Mouse (Mus musculus) spleen, adult 2 months (tissue): ENCODE data around the gene Gtpbp4. TPM values are rescaled to one million over a fixed set of nuclear protein-coding genes. Genes with fewer than 3 reads are reported as not detected.
"Not testable (repeated sequence)": the region's sequence is repeated elsewhere in the genome, so short reads cannot be mapped to it uniquely, and the experiment has no call there.

ENCODE experiments used
- DNase-seq, 2 experiments: peaks; one replicate each; pipeline versions ENCODE4 v3.0.0 to v3.0.0-alpha.2; 2012 to 2021; ENCODE audit warnings: low spot score in 2 of 2, low read depth in 1 of 2
- H3K27ac ChIP-seq: fragments of 200-500 bp; 2 replicates; pipeline ENCODE4 v1.5.1; 2012; ENCODE audit warnings: low read length, inconsistent platforms; ENCODE audit not compliant: insufficient read depth
- H3K27me3 ChIP-seq: fragments of 200-500 bp; 2 replicates; pipeline ENCODE4 v1.6.1; 2012; ENCODE audit warnings: mild to moderate bottlenecking, moderate library complexity, low read length, inconsistent platforms; ENCODE audit not compliant: control insufficient read depth, insufficient read depth
- H3K36me3 ChIP-seq: fragments of 200-500 bp; 2 replicates; pipeline ENCODE4 v1.6.1; 2012; ENCODE audit warnings: mild to moderate bottlenecking, low read length, inconsistent platforms; ENCODE audit not compliant: control insufficient read depth, insufficient read depth
- H3K4me1 ChIP-seq: fragments of 200-500 bp; 2 replicates; pipeline ENCODE4 v1.6.1; 2011; ENCODE audit warnings: inconsistent platforms; ENCODE audit not compliant: control insufficient read depth, insufficient read depth, insufficient read length
- H3K4me3 ChIP-seq: fragments of 200-500 bp; 2 replicates; pipeline ENCODE4 v1.5.1; 2011; ENCODE audit warnings: mild to moderate bottlenecking, inconsistent platforms; ENCODE audit not compliant: insufficient read depth, insufficient read length; ENCODE audit errors: extremely low read depth
- CTCF ChIP-seq: fragments of 200-500 bp; IDR thresholded peaks from 2 replicates; pipeline ENCODE4 v1.5.1; 2011; ENCODE audit warnings: mild to moderate bottlenecking, inconsistent platforms; ENCODE audit not compliant: insufficient read depth, insufficient read length, insufficient replicate concordance; ENCODE audit errors: extremely low read depth
- POLR2A ChIP-seq: fragments of 200-500 bp; IDR thresholded peaks from 2 replicates; pipeline ENCODE4 v1.6.1; 2011; ENCODE audit warnings: low read depth, low read length, inconsistent platforms
- WGBS: fragments of 180-500 bp; shearing (Covaris S2); methylation state at CpG from one replicate; pipeline ENCODE4 v1.1.7; 2018; 5-methylcytosine and 5-hydroxymethylcytosine counted together
- polyA plus RNA-seq: library from polyadenylated mRNA; depleted of rRNA; stranded (reverse); fragments of >200 nt; gene quantifications from 2 replicates; pipeline ENCODE4 v1.2.3, GENCODE M21; 2012; rRNA removed

The Gtpbp4 gene
- polyA plus RNA-seq, 1 experiment: 6.3 TPM

DNA sequence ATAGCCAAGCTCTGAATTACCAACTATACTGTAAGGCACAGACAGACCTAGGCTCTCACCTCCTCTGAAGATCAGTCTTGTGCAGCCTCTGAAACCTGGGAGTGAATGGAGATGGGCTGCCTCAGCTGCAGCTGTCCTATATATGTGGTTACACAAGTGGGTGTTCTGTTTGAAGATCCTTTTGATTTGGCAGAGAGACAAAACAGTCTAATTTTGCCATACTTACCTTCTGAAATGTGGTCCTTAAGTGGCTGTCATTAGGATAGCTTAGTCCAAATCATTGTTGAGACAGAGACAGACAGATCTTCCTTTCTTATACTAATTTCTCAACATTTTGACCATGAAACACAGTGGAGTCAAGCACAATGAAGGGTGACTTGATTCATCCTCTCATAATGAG lies 47.8 kb downstream of the Gtpbp4 start, which contains the start of gene Gm9745:
TSS of gene Gm9745 (minus strand) at position 101 of the 400 bp plus-strand sequence.
- H3K27me3 ChIP-seq, DNase-seq, H3K4me3 ChIP-seq, H3K4me1 ChIP-seq, H3K27ac ChIP-seq, H3K36me3 ChIP-seq: not testable (repeated sequence)

DNA sequence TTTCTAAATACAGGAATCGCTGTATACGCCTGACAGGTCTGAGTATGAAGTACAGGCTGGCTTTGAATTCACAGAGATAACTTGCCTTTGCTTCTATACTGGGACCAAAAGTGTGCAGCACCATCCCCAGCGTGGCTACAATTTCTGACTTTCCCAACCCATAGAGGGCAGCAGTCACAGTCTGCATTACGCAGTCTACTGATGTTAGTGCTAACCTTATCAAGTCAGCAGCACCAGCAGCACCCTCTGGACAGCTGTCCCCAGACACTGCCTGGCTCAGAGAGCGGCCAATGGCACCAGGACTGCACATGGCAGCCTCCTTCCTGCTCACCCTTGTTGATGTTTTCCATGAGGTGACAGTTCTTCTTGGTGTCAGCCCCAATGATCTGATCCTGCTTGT lies 52.1 kb downstream of the Gtpbp4 start:
- H3K27ac ChIP-seq, H3K27me3 ChIP-seq: not testable (repeated sequence)
- no CpG with 5 or more reads among the region's 5 CpGs for WGBS

DNA sequence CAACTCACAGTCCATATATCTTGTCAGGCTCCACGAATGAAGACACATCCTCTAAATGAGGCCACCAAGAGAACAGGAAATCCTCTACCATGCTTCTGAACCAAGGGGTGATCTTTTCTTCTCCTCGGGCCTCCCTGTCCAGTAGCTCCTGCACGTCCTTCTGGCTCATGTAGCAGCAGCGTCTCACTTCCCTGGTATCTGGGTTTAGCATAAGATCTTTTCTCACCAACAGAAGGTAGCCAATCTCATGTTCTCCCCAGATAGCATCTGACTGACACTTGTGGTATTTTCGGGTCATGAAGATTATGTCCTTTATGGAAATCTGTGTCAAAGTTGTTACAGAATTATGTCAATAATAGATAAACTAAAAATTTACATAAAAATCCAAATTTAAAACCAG lies 54.2 kb downstream of the Gtpbp4 start:
- H3K27ac ChIP-seq, DNase-seq, H3K4me1 ChIP-seq, H3K4me3 ChIP-seq, H3K27me3 ChIP-seq, H3K36me3 ChIP-seq: not testable (repeated sequence)
- WGBS: 8% methylated on average over 1 of the region's 5 CpGs

More for the DNA sequence above, 52.1 kb downstream of the Gtpbp4 start:
- not testable (repeated sequence) for DNase-seq, H3K4me1 ChIP-seq, H3K4me3 ChIP-seq, H3K36me3 ChIP-seq

DNA sequence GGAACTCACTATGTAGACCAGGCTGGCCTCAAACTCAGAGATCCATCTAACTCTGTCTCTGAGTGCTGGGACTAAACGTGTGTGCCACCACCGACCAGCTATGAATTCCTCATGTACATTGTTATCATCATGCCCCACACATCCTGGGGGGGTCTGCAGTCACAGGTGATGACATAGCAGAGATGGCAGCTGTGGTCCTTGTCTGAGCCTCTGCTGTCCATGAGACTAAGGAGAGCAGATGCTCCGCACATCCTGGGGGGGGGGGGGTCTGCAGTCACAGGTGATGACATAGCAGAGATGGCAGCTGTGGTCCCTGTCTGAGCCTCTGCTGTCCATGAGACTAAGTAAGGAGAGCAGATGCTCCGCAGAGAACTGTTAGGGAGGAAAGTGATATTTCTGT lies 54.8 kb downstream of the Gtpbp4 start:
- DNase-seq, H3K36me3 ChIP-seq, H3K27ac ChIP-seq, H3K4me3 ChIP-seq, H3K4me1 ChIP-seq, H3K27me3 ChIP-seq: not testable (repeated sequence)
- 77% methylated on average over 4 of the region's 4 CpGs for WGBS

DNA sequence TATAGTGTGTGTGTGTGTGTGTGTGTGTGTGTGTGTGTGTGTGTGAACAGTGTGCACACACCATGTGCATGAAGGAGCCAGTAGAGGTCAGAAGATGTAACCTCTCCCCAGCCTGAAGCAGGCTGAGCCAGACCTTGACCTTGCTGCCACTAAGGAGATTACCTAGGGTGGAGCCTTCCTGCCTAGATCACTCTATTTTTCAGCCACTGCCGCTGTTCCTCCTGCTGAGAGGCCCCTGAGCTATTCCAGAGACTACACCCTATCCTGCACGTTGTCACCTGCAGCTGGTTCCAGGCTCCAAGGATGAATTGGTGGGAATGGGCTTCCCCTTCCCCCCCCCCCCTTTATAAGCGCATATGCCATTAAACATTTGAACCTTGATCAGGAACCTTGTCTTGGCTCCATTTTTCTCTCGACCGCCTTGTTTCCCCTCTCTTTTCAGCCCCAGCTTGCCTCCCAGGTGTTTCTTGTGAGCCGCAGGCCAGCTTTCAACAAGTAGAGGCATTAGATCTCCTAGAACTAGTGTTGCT lies 58.2 kb downstream of the Gtpbp4 start:
- not testable (repeated sequence) for H3K27ac ChIP-seq, H3K4me1 ChIP-seq, H3K27me3 ChIP-seq, H3K4me3 ChIP-seq, H3K36me3 ChIP-seq, DNase-seq
- WGBS: 86% methylated on average over 6 of the region's 6 CpGs

DNA sequence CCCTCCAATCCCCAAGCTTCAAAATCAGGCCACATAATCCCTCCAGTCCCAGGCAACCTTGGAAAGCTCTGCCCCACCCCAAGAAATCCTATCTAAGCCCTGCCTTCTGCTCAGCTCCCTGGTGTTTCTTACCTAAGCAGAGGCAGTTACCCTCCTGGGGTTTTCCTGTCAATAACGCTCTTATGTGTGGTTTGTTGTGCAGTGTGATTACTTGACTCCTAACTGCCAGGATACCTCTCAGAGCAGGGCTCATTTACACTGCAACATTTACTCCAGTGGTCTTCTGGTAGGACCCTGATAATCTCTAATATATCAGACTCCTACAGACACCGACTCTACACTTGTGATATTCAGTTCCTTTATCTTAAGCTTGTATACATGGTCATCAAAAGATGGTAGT lies 62.4 kb downstream of the Gtpbp4 start:
- H3K27me3 ChIP-seq: no peaks in the 10 kb centered on the region
- H3K27ac ChIP-seq: no peak overlapping the region
- H3K4me1 ChIP-seq: no peaks in the 10 kb centered on the region
- no peak for TF ChIP-seq CTCF
- no peak for TF ChIP-seq POLR2A
- no peak overlapping the region for H3K4me3 ChIP-seq
- 40% methylated on average over 2 of the region's 2 CpGs for WGBS
- DNase-seq: no peak
- no peaks in the 10 kb centered on the region for H3K36me3 ChIP-seq

Other genes starting within 250 kb of the Gtpbp4 start
- 11.3 and 18.5 TPM in 2 replicates for gene Wdr37, start 124.2 kb downstream of the Gtpbp4 start, polyA plus RNA-seq
- gene Idi1, start 110.6 kb downstream of the Gtpbp4 start, polyA plus RNA-seq: 3.5 and 4.3 TPM in 2 replicates
- gene Gm9745, start 47.9 kb downstream of the Gtpbp4 start, polyA plus RNA-seq: not detected in 2 replicates
- gene Idi2, start 43.2 kb downstream of the Gtpbp4 start, polyA plus RNA-seq: not detected in 2 replicates
- gene Larp4b, start 97.8 kb upstream of the Gtpbp4 start, polyA plus RNA-seq: 11.8 and 13.9 TPM in 2 replicates